Mouse (Mus musculus) heart, embryonic 14.5 days (tissue): ENCODE results near the gene Ern1. TPM values are rescaled to one million over a fixed set of nuclear protein-coding genes. Genes with fewer than 3 reads are reported as not detected.
"Not testable (repeated sequence)": the region's sequence is repeated elsewhere in the genome, so short reads cannot be mapped to it uniquely, and the experiment has no call there.

ENCODE experiments used
- ATAC-seq: fragments of 200-750 bp; cut with Nextera tagmentation; 2 replicates; pipeline ENCODE4 v1.8.0; 2017; ENCODE audit warnings: low read depth, moderate TSS enrichment; ENCODE audit not compliant: insufficient number of reproducible peaks, insufficient read depth, low FRiP score
- H3K27ac ChIP-seq, 2 experiments: fragments of 200-500 bp in 1 of 2; fragments of 300-500 bp in 1 of 2; sonication (generic) in 1 of 2; replicated peaks in 1 of 2; 2 replicates each; pipeline ENCODE4 v1.5.1; 2012 to 2014; ENCODE audit warnings: low read depth in 2 of 2, low read length in 2 of 2, control low read depth in 1 of 2, mild to moderate bottlenecking in 1 of 2, mixed read lengths in 1 of 2; ENCODE audit not compliant: control insufficient read depth in 1 of 2, insufficient read depth in 1 of 2
- H3K27me3 ChIP-seq: fragments of 300-500 bp; sonication (generic); 2 replicates; pipeline ENCODE4 v1.6.1; 2014; ENCODE audit warnings: mild to moderate bottlenecking, low read length, control low read depth; ENCODE audit not compliant: control insufficient read depth, insufficient read depth
- H3K36me3 ChIP-seq: fragments of 300-500 bp; sonication (generic); 2 replicates; pipeline ENCODE4 v1.6.1; 2014; ENCODE audit warnings: mild to moderate bottlenecking, control low read depth, low read length, mixed read lengths; ENCODE audit not compliant: control insufficient read depth, insufficient read depth
- H3K4me1 ChIP-seq, 2 experiments: fragments of 200-500 bp in 1 of 2; fragments of 300-500 bp in 1 of 2; sonication (generic) in 1 of 2; 2 replicates each; pipeline ENCODE4 v1.6.1; 2012 to 2014; ENCODE audit warnings: low read length in 2 of 2, control low read depth in 1 of 2, mixed read lengths in 1 of 2; ENCODE audit not compliant: control insufficient read depth in 2 of 2, insufficient read depth in 2 of 2
- H3K4me2 ChIP-seq: fragments of 300-500 bp; sonication (generic); 2 replicates; pipeline ENCODE4 v1.6.1; 2014; ENCODE audit warnings: mild to moderate bottlenecking, low read length
- H3K4me3 ChIP-seq, 2 experiments: fragments of 200-500 bp in 1 of 2; fragments of 300-500 bp in 1 of 2; sonication (generic) in 1 of 2; 2 replicates each; pipeline ENCODE4 v1.5.1; 2012 to 2014; ENCODE audit warnings: low read length in 2 of 2, mild to moderate bottlenecking in 2 of 2, control low read depth in 1 of 2, low read depth in 1 of 2, moderate library complexity in 1 of 2; ENCODE audit not compliant: control insufficient read depth in 1 of 2, insufficient read depth in 1 of 2
- H3K9ac ChIP-seq: fragments of 300-500 bp; sonication (generic); 2 replicates; pipeline ENCODE4 v1.6.1; 2014; ENCODE audit warnings: mild to moderate bottlenecking, low read length
- H3K9me3 ChIP-seq: fragments of 300-500 bp; sonication (generic); 2 replicates; pipeline ENCODE4 v1.6.1; 2016; ENCODE audit warnings: low read length, control low read depth; ENCODE audit not compliant: control insufficient read depth
- WGBS: fragments of 180-500 bp; shearing (Covaris S2); extraction: QIAGEN DNeasy Blood & Tissue Kit; methylation state at CpG from one replicate; pipeline ENCODE4 v1.1.7; 2014; 5-methylcytosine and 5-hydroxymethylcytosine counted together
- polyA plus RNA-seq: library from polyadenylated mRNA; unstranded; fragments of >200 nt; fragmentation: Nextera tagmentation; extraction: Ambion mirVana; gene quantifications from 2 replicates; pipeline ENCODE4 v1.2.1, GENCODE M21; 2014

The Ern1 gene
- polyA plus RNA-seq, 1 experiment from 2014 or later = 4.8 TPM

- Histone ChIP-seq H3K4me2 (no peak overlapping the region), H3K4me1 (peaks cover 0 to under 1% of the 10 kb centered on the region in 2 experiments; a peak in 1 of 4 replicates), H3K9me3 (no peaks in the 10 kb centered on the region), H3K4me3 (no peak overlapping the region), H3K27ac (no peak overlapping the region), H3K9ac (no peak overlapping the region), H3K36me3 (no peaks in the 10 kb centered on the region), H3K27me3 (no peaks in the 10 kb centered on the region)
- ATAC-seq = no peak
- WGBS = 32% methylated on average over 3 of the region's 3 CpGs
Observed at GRCm38 (mm10) chr11:106443646-106444045, 44.0 kb downstream of the Ern1 start.

DNA sequence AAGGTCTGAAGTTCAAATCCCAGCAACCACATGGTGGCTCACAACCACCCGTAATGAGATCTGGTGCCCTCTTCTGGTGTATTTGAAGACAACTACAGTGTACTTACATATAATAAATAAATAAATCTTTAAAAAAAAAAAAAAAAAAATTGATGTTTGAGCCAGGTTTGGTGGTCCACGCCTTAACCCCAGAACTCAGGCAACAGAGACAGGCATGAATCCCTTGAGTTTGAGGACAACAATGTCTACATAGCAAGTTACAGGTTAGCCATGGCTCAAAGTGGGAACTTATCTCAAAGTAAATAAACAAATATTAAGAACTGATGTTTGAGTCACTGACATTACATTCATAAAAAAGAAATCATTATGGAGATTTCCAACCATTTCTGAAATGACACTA, 45.1 kb downstream of the Ern1 start:
- not testable (repeated sequence) for H3K4me1 ChIP-seq, H3K27ac ChIP-seq, H3K9ac ChIP-seq, H3K9me3 ChIP-seq, H3K4me3 ChIP-seq, H3K4me2 ChIP-seq, ATAC-seq, H3K27me3 ChIP-seq, H3K36me3 ChIP-seq
- 98% methylated on average over 2 of the region's 2 CpGs for WGBS

- Histone ChIP-seq H3K27me3 (no peaks in the 10 kb centered on the region), H3K4me1 (peaks cover 0 to 3% of the 10 kb centered on the region in 2 experiments; a peak in 1 of 4 replicates), H3K9ac (no peak overlapping the region), H3K36me3 (no peaks in the 10 kb centered on the region), H3K4me2 (no peak overlapping the region), H3K4me3 (no peak overlapping the region), H3K27ac (no peak overlapping the region), H3K9me3 (no peaks in the 10 kb centered on the region)
- 93% methylated on average over 2 of the region's 2 CpGs for WGBS
- no peak for ATAC-seq
Observed at GRCm38 (mm10) chr11:106440318-106440717, 47.3 kb downstream of the Ern1 start.

- Histone ChIP-seq H3K9ac (no peak overlapping the region), H3K4me3 (no peak overlapping the region), H3K9me3 (no peaks in the 10 kb centered on the region), H3K4me1 (peaks cover 0 to 3% of the 10 kb centered on the region in 2 experiments; a peak in 1 of 4 replicates), H3K4me2 (no peak overlapping the region), H3K27ac (0 out of 4 replicates have a peak overlapping the region, but pooled peaks of 1 of the 2 experiments have one; percentile 24), H3K27me3 (no peaks in the 10 kb centered on the region), H3K36me3 (no peaks in the 10 kb centered on the region)
- ATAC-seq = no peak
- 72% methylated on average over 3 of the region's 3 CpGs for WGBS
Observed at GRCm38 (mm10) chr11:106439355-106439754, 48.3 kb downstream of the Ern1 start.

GRCm38 (mm10) chr11:106438524-106439177, 49.0 kb downstream of the Ern1 start:
- Histone ChIP-seq H3K9me3 (no peaks in the 10 kb centered on the region), H3K27ac (0 out of 4 replicates have a peak overlapping the region, but pooled peaks of 1 of the 2 experiments have one; percentile 24), H3K9ac (no peak overlapping the region), H3K27me3 (no peaks in the 10 kb centered on the region), H3K36me3 (0 out of 2 replicates have a peak, but pooled peaks cover 2% of the 10 kb centered on the region), H3K4me1 (peaks cover 0 to 3% of the 10 kb centered on the region in 2 experiments; a peak in 1 of 4 replicates), H3K4me2 (no peak overlapping the region), H3K4me3 (no peak overlapping the region)
- no peak for ATAC-seq
- 19% methylated on average over 4 of the region's 4 CpGs for WGBS

DNA sequence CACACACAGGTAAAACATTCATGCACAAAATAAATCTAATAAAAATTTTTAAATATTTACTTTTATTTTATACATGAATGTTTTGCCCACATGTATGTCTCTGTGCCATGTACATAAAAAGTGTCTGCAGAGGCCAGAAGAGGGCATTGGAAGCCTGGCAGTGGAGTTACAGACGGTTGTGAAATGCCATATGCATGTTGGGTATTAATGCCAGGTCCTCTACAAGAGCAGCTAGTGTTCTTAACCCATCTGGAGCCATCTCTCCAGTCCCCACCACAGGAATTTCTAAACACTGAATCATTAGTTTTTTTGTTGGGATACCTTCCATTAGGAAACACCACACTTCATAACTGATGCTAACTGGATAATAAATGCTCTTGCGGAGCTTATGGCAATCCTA, 50.1 kb downstream of the Ern1 start:
- H3K27me3 ChIP-seq = no peaks in the 10 kb centered on the region
- H3K9me3 ChIP-seq = no peaks in the 10 kb centered on the region
- peaks cover 0 to 3% of the 10 kb centered on the region in 2 experiments; a peak in 1 of 4 replicates for H3K4me1 ChIP-seq
- H3K9ac ChIP-seq = no peak overlapping the region
- no peak overlapping the region for H3K4me2 ChIP-seq
- no peak overlapping the region for H3K27ac ChIP-seq
- H3K36me3 ChIP-seq = 0 out of 2 replicates have a peak, but pooled peaks cover 2% of the 10 kb centered on the region
- no peak overlapping the region for H3K4me3 ChIP-seq
- ATAC-seq = no peak
- 83% methylated on average over 2 of the region's 2 CpGs for WGBS

GRCm38 (mm10) chr11:106437039-106437438, 50.6 kb downstream of the Ern1 start:
- H3K4me2 ChIP-seq = no peak overlapping the region
- WGBS = 79% methylated on average over 5 of the region's 5 CpGs
- no peak overlapping the region for H3K4me3 ChIP-seq
- no peak overlapping the region for H3K27ac ChIP-seq
- H3K4me1 ChIP-seq = peaks cover 0 to 3% of the 10 kb centered on the region in 2 experiments; a peak in 1 of 4 replicates
- H3K9ac ChIP-seq = no peak overlapping the region
- H3K9me3 ChIP-seq = no peaks in the 10 kb centered on the region
- H3K36me3 ChIP-seq = 0 out of 2 replicates have a peak, but pooled peaks cover 2% of the 10 kb centered on the region
- no peaks in the 10 kb centered on the region for H3K27me3 ChIP-seq
- ATAC-seq = no peak
